Mouse (Mus musculus) heart, postnatal 10 days (tissue): Measurements from ENCODE around the gene Capn3. TPM values are rescaled to one million over a fixed set of nuclear protein-coding genes. Genes with fewer than 3 reads are reported as not detected.

ENCODE experiments used
- total RNA-seq, 2 experiments: library from RNA; stranded (reverse); gene quantifications; 2 replicates each; pipeline ENCODE4 v1.2.3; 2021

Capn3 gene
- total RNA-seq, 2 experiments from 2014 or later: 0.84 to 1.1 TPM

Other genes with a start within 250 kb of the Capn3 start
- 1 to 10 TPM; 1.8 to 3.2 TPM for gene Pla2g4e, start 210.7 kb upstream of the Capn3 start, total RNA-seq
- not detected for gene Pla2g4d, start 166.8 kb upstream of the Capn3 start, total RNA-seq
- gene Pla2g4f, start 141.9 kb upstream of the Capn3 start, total RNA-seq: not detected
- 10 to 100 TPM; 30.6 to 35.1 TPM for gene Vps39, start 102.9 kb upstream of the Capn3 start, total RNA-seq
- 10 to 100 TPM; 20.6 to 22.0 TPM for gene Ganc, start 52.1 kb upstream of the Capn3 start, total RNA-seq
- gene Tmem87a, start 51.9 kb upstream of the Capn3 start, total RNA-seq: 10 to 100 TPM; 21.0 to 23.8 TPM
- 100 to 1,000 TPM; 191 to 196 TPM for gene Zfp106, start 107.8 kb downstream of the Capn3 start, total RNA-seq
- 10 to 100 TPM; 48.8 to 56.8 TPM for gene Snap23, start 111.7 kb downstream of the Capn3 start, total RNA-seq
- 10 to 100 TPM; 12.3 to 13.1 TPM for gene Haus2, start 153.4 kb downstream of the Capn3 start, total RNA-seq
- gene Lrrc57, start 153.5 kb downstream of the Capn3 start, total RNA-seq: 10 to 100 TPM; 12.4 to 15.5 TPM
- gene Stard9, start 173.1 kb downstream of the Capn3 start, total RNA-seq: 10 to 100 TPM; 17.4 to 18.9 TPM